Mouse (Mus musculus) embryonic facial prominence, embryonic 14.5 days (tissue): ENCODE results near the gene Gcc2. TPM values are rescaled to one million over a fixed set of nuclear protein-coding genes. Genes with fewer than 3 reads are reported as not detected.

Experiments used
- ATAC-seq: fragments of 200-750 bp; cut with Nextera tagmentation; 2 replicates; pipeline ENCODE4 v1.8.0; 2017; ENCODE audit warnings: low read depth, moderate number of reproducible peaks, moderate TSS enrichment
- DNase-seq: peaks from one replicate; pipeline ENCODE4 v3.0.0-alpha.2; 2015; ENCODE audit warnings: low spot score
- H3K27ac ChIP-seq: fragments of 300-500 bp; sonication (generic); replicated peaks from 2 replicates; pipeline ENCODE4 v1.5.1; 2014; ENCODE audit warnings: low read depth, mild to moderate bottlenecking, low read length, moderate library complexity
- H3K27me3 ChIP-seq: fragments of 300-500 bp; sonication (generic); replicated peaks from 2 replicates; pipeline ENCODE4 v1.6.1; 2014; ENCODE audit warnings: low read length; ENCODE audit not compliant: control insufficient read depth, insufficient read depth
- H3K36me3 ChIP-seq: fragments of 300-500 bp; sonication (generic); 2 replicates; pipeline ENCODE4 v1.6.1; 2014; ENCODE audit warnings: low read length, mixed read lengths; ENCODE audit not compliant: control insufficient read depth, insufficient read depth
- H3K4me1 ChIP-seq: fragments of 300-500 bp; sonication (generic); 2 replicates; pipeline ENCODE4 v1.6.1; 2014; ENCODE audit warnings: antibody characterized with exemption, low read length; ENCODE audit not compliant: control insufficient read depth, insufficient read depth
- H3K4me2 ChIP-seq: fragments of 300-500 bp; sonication (generic); 2 replicates; pipeline ENCODE4 v1.6.1; 2014; ENCODE audit warnings: low read depth, mild to moderate bottlenecking, low read length, moderate library complexity, mixed read lengths
- H3K4me3 ChIP-seq: fragments of 300-500 bp; sonication (generic); 2 replicates; pipeline ENCODE4 v1.5.1; 2014; ENCODE audit warnings: low read depth, mild to moderate bottlenecking, low read length
- H3K9ac ChIP-seq: fragments of 300-500 bp; sonication (generic); 2 replicates; pipeline ENCODE4 v1.6.1; 2014; ENCODE audit warnings: low read depth, mild to moderate bottlenecking, low read length, moderate library complexity, mixed read lengths
- H3K9me3 ChIP-seq: fragments of 300-500 bp; sonication (generic); 2 replicates; pipeline ENCODE4 v1.6.1; 2016; ENCODE audit warnings: low read length; ENCODE audit not compliant: control insufficient read depth
- WGBS: fragments of 180-500 bp; shearing (Covaris S2); extraction: QIAGEN DNeasy Blood & Tissue Kit; methylation state at CpG from one replicate; pipeline ENCODE4 v1.1.7; 2014; 5-methylcytosine and 5-hydroxymethylcytosine counted together
- polyA plus RNA-seq: library from polyadenylated mRNA; unstranded; fragments of >200 nt; fragmentation: Nextera tagmentation; extraction: Ambion mirVana; gene quantifications from 2 replicates; pipeline ENCODE4 v1.2.1, GENCODE M21; 2014

Gcc2 gene
- polyA plus RNA-seq, 1 experiment from 2014 or later = 44.5 TPM

GRCm38 (mm10) chr10:58294246-58294645 is 38.9 kb downstream of the Gcc2 start:
- H3K36me3 ChIP-seq = peaks cover 93% of the 10 kb centered on the region

DNA sequence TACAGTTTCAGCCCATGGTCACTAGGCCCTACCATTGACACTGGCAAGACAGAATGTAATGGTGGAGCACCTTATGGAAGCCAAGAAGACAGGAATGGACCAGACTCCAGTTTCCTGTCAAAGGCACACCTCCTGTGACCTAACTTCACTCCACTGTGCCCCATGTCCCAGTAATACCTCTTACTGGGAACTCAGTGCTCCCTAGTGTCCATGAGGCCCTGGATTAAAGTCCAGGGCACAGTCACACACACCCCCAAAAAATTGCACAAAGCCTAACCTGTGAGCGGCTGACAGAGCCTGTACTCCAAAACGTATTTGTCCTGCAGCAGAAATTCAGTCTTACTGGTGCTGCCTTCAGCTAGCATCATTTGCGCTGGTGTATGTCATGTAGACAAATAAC is 40.3 kb downstream of the Gcc2 start:
- H3K36me3 ChIP-seq = peaks cover 96% of the 10 kb centered on the region

More at GRCm38 (mm10) chr10:58294246-58294645, 38.9 kb downstream of the Gcc2 start:
- ATAC-seq (no peak), DNase-seq (no peak)
- Histone ChIP-seq H3K27me3 (no peaks in the 10 kb centered on the region), H3K4me3 (no peak overlapping the region), H3K9me3 (no peaks in the 10 kb centered on the region), H3K4me1 (no peaks in the 10 kb centered on the region), H3K4me2 (no peak overlapping the region), H3K27ac (no peak overlapping the region), H3K9ac (no peak overlapping the region)
- 92% methylated on average over 3 of the region's 3 CpGs for WGBS

GRCm38 (mm10) chr10:58304996-58305395 is 49.7 kb downstream of the Gcc2 start:
- no peaks in the 10 kb centered on the region for H3K27me3 ChIP-seq
- no peaks in the 10 kb centered on the region for H3K4me1 ChIP-seq
- no peak overlapping the region for H3K4me2 ChIP-seq
- peaks cover 58% of the 10 kb centered on the region for H3K36me3 ChIP-seq
- no peak overlapping the region for H3K4me3 ChIP-seq
- 87% methylated on average over 7 of the region's 7 CpGs for WGBS
- H3K27ac ChIP-seq = no peak overlapping the region
- no peak for ATAC-seq
- DNase-seq = no peak
- H3K9ac ChIP-seq = no peak overlapping the region
- H3K9me3 ChIP-seq = no peaks in the 10 kb centered on the region

More for the DNA sequence above, 40.3 kb downstream of the Gcc2 start:
- no peak overlapping the region for H3K4me2 ChIP-seq
- no peak overlapping the region for H3K27ac ChIP-seq
- ATAC-seq (no peak), DNase-seq (no peak)
- no peaks in the 10 kb centered on the region for H3K4me1 ChIP-seq
- WGBS = 92% methylated on average over 3 of the region's 3 CpGs
- H3K27me3 ChIP-seq = no peaks in the 10 kb centered on the region
- no peak overlapping the region for H3K9ac ChIP-seq
- H3K4me3 ChIP-seq = no peak overlapping the region
- H3K9me3 ChIP-seq = no peaks in the 10 kb centered on the region

- no peak overlapping the region for H3K27ac ChIP-seq
- H3K4me2 ChIP-seq = no peak overlapping the region
- DNase-seq = no peak
- H3K36me3 ChIP-seq = peaks cover 49% of the 10 kb centered on the region
- no peaks in the 10 kb centered on the region for H3K4me1 ChIP-seq
- H3K9ac ChIP-seq = no peak overlapping the region
- no peak overlapping the region for H3K4me3 ChIP-seq
- no peaks in the 10 kb centered on the region for H3K9me3 ChIP-seq
- no peaks in the 10 kb centered on the region for H3K27me3 ChIP-seq
- no peak for ATAC-seq
- WGBS = 93% methylated on average over 3 of the region's 3 CpGs
These were observed 51.6 kb downstream of the Gcc2 start for GRCm38 (mm10) chr10:58306897-58307296.

- ATAC-seq (no peak), DNase-seq (no peak)
- Histone ChIP-seq H3K9ac (no peak overlapping the region), H3K4me2 (no peak overlapping the region), H3K4me1 (no peaks in the 10 kb centered on the region), H3K4me3 (no peak overlapping the region), H3K9me3 (0 out of 2 replicates have a peak, but pooled peaks cover 4% of the 10 kb centered on the region), H3K36me3 (peaks cover 42% of the 10 kb centered on the region), H3K27me3 (no peaks in the 10 kb centered on the region), H3K27ac (no peak overlapping the region)
- WGBS = 94% methylated on average over 1 of the region's 1 CpGs
These were observed 55.5 kb downstream of the Gcc2 start for GRCm38 (mm10) chr10:58310791-58311190.

DNA sequence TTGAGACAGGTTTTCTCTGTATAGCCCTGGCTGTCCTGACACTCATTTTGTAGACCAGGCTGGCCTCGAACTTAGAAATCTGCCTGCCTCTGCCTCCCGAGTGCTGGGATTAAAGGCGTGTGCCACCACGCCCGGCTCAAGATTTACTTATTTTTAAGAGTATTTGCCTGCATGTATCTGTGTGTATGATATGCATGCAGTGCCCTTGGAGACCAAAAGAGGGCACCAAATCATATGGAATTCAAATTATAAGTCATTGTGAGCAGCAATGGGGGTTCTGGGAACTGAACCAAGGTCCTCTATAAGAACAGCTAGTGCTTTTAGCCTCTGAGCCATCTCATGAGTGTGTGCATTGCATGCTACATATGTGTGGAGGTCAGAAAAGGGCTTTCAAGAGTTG is 57.6 kb downstream of the Gcc2 start:
- H3K9ac ChIP-seq = no peak overlapping the region
- DNase-seq (no peak), ATAC-seq (no peak)
- 0 out of 2 replicates have a peak, but pooled peaks cover 4% of the 10 kb centered on the region for H3K9me3 ChIP-seq
- no peak overlapping the region for H3K27ac ChIP-seq
- no peak overlapping the region for H3K4me2 ChIP-seq
- H3K36me3 ChIP-seq = peaks cover 36% of the 10 kb centered on the region
- no peak overlapping the region for H3K4me3 ChIP-seq
- H3K27me3 ChIP-seq = no peaks in the 10 kb centered on the region
- H3K4me1 ChIP-seq = no peaks in the 10 kb centered on the region
- WGBS = 97% methylated on average over 5 of the region's 5 CpGs

DNA sequence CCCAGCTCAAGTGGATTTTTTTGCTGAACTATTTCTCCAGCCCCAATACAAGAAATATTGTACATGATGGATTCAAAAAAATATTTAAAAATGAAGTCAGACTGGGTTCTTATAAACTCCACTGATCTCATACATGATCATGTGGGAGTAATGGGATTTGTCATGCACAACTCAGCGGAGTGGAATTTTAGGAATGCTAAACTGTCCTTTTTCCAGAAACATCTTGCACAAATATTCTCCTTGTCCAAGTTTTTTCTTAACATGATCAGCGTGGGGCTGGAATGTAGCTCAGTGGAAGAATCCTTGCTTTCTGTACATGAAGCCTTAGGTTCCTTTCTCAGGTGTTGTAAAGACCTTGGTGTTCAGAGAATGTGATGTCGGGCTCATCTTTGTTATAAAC is 65.6 kb downstream of the Gcc2 start:
- H3K27me3 ChIP-seq = no peaks in the 10 kb centered on the region
- WGBS = 67% methylated on average over 3 of the region's 3 CpGs
- no peak overlapping the region for H3K9ac ChIP-seq
- H3K9me3 ChIP-seq = no peaks in the 10 kb centered on the region
- H3K36me3 ChIP-seq = no peaks in the 10 kb centered on the region
- H3K27ac ChIP-seq = no peak overlapping the region
- peaks cover 7% of the 10 kb centered on the region for H3K4me1 ChIP-seq
- DNase-seq = peak; percentile 20
- no peak overlapping the region for H3K4me2 ChIP-seq
- H3K4me3 ChIP-seq = no peak overlapping the region
- ATAC-seq = no peak

DNA sequence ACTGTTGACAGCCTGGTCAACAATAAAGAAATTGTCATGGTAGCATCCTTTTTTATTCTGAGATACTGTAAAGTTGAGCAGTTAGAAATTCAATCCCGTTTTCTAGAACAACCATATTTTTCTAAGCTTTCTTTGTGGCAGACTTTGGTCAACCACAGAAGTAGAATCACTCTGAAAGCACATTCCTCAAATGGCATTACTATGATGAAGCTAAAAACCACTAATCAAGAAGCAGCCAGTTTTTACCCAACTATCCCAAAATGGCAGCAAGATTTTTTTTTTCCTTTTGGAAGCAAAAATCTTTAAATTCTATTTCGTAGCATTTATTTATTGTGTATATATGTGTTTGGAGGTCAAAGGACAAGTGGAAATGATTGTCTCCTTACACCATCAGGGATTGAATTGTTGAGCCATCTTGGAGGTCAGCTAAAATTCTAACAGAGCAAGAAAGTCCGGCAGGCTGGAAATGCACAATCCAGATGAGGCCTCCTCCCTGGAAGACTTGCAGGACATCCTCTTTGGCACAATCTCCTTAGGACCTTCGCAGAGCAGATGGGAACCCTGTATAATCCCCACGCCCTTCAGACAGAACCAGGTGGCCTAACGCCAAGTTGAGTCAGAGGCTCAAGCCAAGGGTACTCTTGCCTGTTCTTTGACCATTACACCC is 67.2 kb downstream of the Gcc2 start:
- WGBS = 29% methylated on average over 6 of the region's 6 CpGs
- Histone ChIP-seq H3K4me3 (peak overlapping the region; percentile 87), H3K27me3 (no peaks in the 10 kb centered on the region), H3K27ac (peak overlapping the region; percentile 91), H3K4me2 (peak overlapping the region; percentile 67), H3K9me3 (no peaks in the 10 kb centered on the region), H3K36me3 (no peaks in the 10 kb centered on the region), H3K4me1 (peaks cover 17% of the 10 kb centered on the region), H3K9ac (peak overlapping the region; percentile 62)
- no peak for ATAC-seq
- DNase-seq = peak; percentile 30
